Mouse (Mus musculus): ENCODE data around the gene Gm45337. TPM values are rescaled to one million over a fixed set of nuclear protein-coding genes. Genes with fewer than 3 reads are reported as not detected.
"Not testable (repeated sequence)": the region's sequence is repeated elsewhere in the genome, so short reads cannot be mapped to it uniquely, and the experiment has no call there.

Gene Gm45337
- polyA plus RNA-seq (2011; ENCODE audit: insufficient read depth, insufficient read length, low read depth, missing spikeins): not detected in 2 replicates

GRCm38 (mm10) chr7:142144507-142144906, at the start of gene Gm45337:
Gene Gm45337 (minus strand): TSS chr7:142144607.
- peaks cover 9% of the 10 kb centered on the region; the same call in 1 of the 2 replicates for H3K9me3 ChIP-seq (replicated peaks; ENCODE audit: control insufficient read depth, insufficient read depth, low read length, poor library complexity, severe bottlenecking)
- TF ChIP-seq CTCF (IDR thresholded peaks at IDR 0.05; ENCODE audit: low read depth, low read length): no peak
- TF ChIP-seq EP300 (IDR thresholded peaks at IDR 0.05; ENCODE audit: insufficient read depth, low read depth, low read length): no peak
- no peak for TF ChIP-seq POLR2A (IDR thresholded peaks at IDR 0.05; ENCODE audit: insufficient read depth, low read length)
- H3K4me3 ChIP-seq (ENCODE audit: low read depth, low read length): no peak within 1 kb of the TSS
- H3K4me1 ChIP-seq (ENCODE audit: control insufficient read depth, insufficient read depth, low read length): no peaks in the 10 kb centered on the region
- H3K27ac ChIP-seq (ENCODE audit: insufficient read depth, low read length): no peak within 1 kb of the TSS
- no peak within 1 kb of the TSS for H3K9ac ChIP-seq (ENCODE audit: low read depth, poor library complexity, severe bottlenecking)
- no peaks in the 10 kb centered on the region for H3K27me3 ChIP-seq (ENCODE audit: control insufficient read depth, insufficient read depth, low read length, poor library complexity, severe bottlenecking)
- no peaks in the 10 kb centered on the region for H3K36me3 ChIP-seq (ENCODE audit: control insufficient read depth, insufficient read depth, low read length, poor library complexity, severe bottlenecking)

DNA sequence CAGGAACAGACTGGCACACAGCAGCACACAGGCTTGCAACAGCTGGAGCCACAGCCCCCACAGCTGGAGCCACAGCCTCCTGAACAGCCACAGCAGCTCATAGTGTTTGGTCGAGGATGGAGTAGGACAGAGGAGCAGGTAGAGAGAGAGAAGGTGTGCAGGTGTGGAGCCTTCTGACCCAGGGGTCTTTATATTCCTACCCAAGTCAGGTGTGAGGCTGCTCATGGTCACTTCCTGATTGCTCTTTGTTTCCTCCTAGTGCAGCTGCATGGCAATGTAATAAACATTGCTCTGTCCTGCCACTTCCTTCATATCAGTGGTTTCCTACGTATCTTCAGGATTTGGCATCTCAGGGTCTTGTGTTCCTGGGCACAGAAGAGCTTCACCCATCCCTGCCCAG, 45.9 kb upstream of the Gm45337 start, which contains the start of gene Gm10153:
TSS of gene Gm10153 (minus strand) at position 101 of the 400 bp plus-strand sequence.
- Histone ChIP-seq H3K27ac (ENCODE audit: insufficient read depth, low read length) (no peak within 1 kb of the TSS), H3K27me3 (ENCODE audit: control insufficient read depth, insufficient read depth, low read length, poor library complexity, severe bottlenecking) (no peaks in the 10 kb centered on the region), H3K9ac (ENCODE audit: low read depth, poor library complexity, severe bottlenecking) (no peak within 1 kb of the TSS), H3K4me3 (ENCODE audit: low read depth, low read length) (no peak within 1 kb of the TSS), H3K9me3 (replicated peaks; ENCODE audit: control insufficient read depth, insufficient read depth, low read length, poor library complexity, severe bottlenecking) (peaks cover 16% of the 10 kb centered on the region), H3K36me3 (ENCODE audit: control insufficient read depth, insufficient read depth, low read length, poor library complexity, severe bottlenecking) (no peaks in the 10 kb centered on the region), H3K4me1 (ENCODE audit: control insufficient read depth, insufficient read depth, low read length) (no peaks in the 10 kb centered on the region)
- no peak for TF ChIP-seq POLR2A (IDR thresholded peaks at IDR 0.05; ENCODE audit: insufficient read depth, low read length)
- no peak for TF ChIP-seq CTCF (IDR thresholded peaks at IDR 0.05; ENCODE audit: low read depth, low read length)

- TF ChIP-seq EP300 (IDR thresholded peaks at IDR 0.05; ENCODE audit: insufficient read depth, low read depth, low read length) (no peak), CTCF (IDR thresholded peaks at IDR 0.05; ENCODE audit: low read depth, low read length) (no peak)
- H3K36me3 ChIP-seq (ENCODE audit: control insufficient read depth, insufficient read depth, low read length, poor library complexity, severe bottlenecking): no peaks in the 10 kb centered on the region
- no peak overlapping the region for H3K9ac ChIP-seq (ENCODE audit: low read depth, poor library complexity, severe bottlenecking)
- H3K27me3 ChIP-seq (ENCODE audit: control insufficient read depth, insufficient read depth, low read length, poor library complexity, severe bottlenecking): no peaks in the 10 kb centered on the region
- H3K4me3 ChIP-seq (ENCODE audit: low read depth, low read length): no peak overlapping the region
- H3K4me1 ChIP-seq (ENCODE audit: control insufficient read depth, insufficient read depth, low read length): no peaks in the 10 kb centered on the region
- H3K27ac ChIP-seq (ENCODE audit: insufficient read depth, low read length): no peak overlapping the region
- no peaks in the 10 kb centered on the region for H3K9me3 ChIP-seq (replicated peaks; ENCODE audit: control insufficient read depth, insufficient read depth, low read length, poor library complexity, severe bottlenecking)
Measured at GRCm38 (mm10) chr7:142188156-142188555, 43.7 kb upstream of the Gm45337 start.

DNA sequence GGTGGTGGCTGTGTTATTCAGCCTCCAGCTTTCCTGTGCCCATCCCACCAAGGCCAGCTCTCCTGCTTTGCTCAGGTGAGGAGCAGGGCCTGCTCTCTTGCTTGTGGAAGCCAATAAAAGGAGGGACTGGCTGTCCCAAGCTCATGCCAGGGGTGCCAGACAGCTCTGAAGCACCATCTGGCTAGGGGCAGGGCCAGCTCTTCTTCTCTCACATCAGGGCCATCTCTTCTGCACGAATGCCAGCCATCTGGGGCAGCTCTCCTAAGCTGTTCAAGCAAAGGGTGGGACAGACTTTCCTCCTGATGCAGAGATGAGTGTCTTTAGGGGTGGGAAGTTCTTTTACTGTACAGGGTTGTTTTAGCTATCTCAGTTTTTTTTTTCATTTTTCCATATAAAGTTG, 36.6 kb upstream of the Gm45337 start:
- Histone ChIP-seq H3K9me3 (replicated peaks; ENCODE audit: control insufficient read depth, insufficient read depth, low read length, poor library complexity, severe bottlenecking) (no peaks in the 10 kb centered on the region; the same call in 1 of the 2 replicates), H3K27me3 (ENCODE audit: control insufficient read depth, insufficient read depth, low read length, poor library complexity, severe bottlenecking) (no peaks in the 10 kb centered on the region), H3K4me1 (ENCODE audit: control insufficient read depth, insufficient read depth, low read length) (no peaks in the 10 kb centered on the region), H3K4me3 (ENCODE audit: low read depth, low read length) (no peak overlapping the region), H3K36me3 (ENCODE audit: control insufficient read depth, insufficient read depth, low read length, poor library complexity, severe bottlenecking) (no peaks in the 10 kb centered on the region), H3K27ac (ENCODE audit: insufficient read depth, low read length) (no peak overlapping the region), H3K9ac (ENCODE audit: low read depth, poor library complexity, severe bottlenecking) (no peak overlapping the region)
- TF ChIP-seq EP300 (IDR thresholded peaks at IDR 0.05; ENCODE audit: insufficient read depth, low read depth, low read length): no peak
- TF ChIP-seq POLR2A (IDR thresholded peaks at IDR 0.05; ENCODE audit: insufficient read depth, low read length): no peak
- no peak for TF ChIP-seq CTCF (IDR thresholded peaks at IDR 0.05; ENCODE audit: low read depth, low read length)

GRCm38 (mm10) chr7:142178685-142179084, 34.3 kb upstream of the Gm45337 start:
- Histone ChIP-seq H3K27me3 (ENCODE audit: control insufficient read depth, insufficient read depth, low read length, poor library complexity, severe bottlenecking) (no peaks in the 10 kb centered on the region), H3K4me3 (ENCODE audit: low read depth, low read length) (no peak overlapping the region), H3K9me3 (replicated peaks; ENCODE audit: control insufficient read depth, insufficient read depth, low read length, poor library complexity, severe bottlenecking) (no peaks in the 10 kb centered on the region; the same call in 1 of the 2 replicates), H3K27ac (ENCODE audit: insufficient read depth, low read length) (no peak overlapping the region), H3K4me1 (ENCODE audit: control insufficient read depth, insufficient read depth, low read length) (no peaks in the 10 kb centered on the region), H3K36me3 (ENCODE audit: control insufficient read depth, insufficient read depth, low read length, poor library complexity, severe bottlenecking) (no peaks in the 10 kb centered on the region), H3K9ac (ENCODE audit: low read depth, poor library complexity, severe bottlenecking) (no peak overlapping the region)
- TF ChIP-seq CTCF (IDR thresholded peaks at IDR 0.05; ENCODE audit: low read depth, low read length) (no peak), POLR2A (IDR thresholded peaks at IDR 0.05; ENCODE audit: insufficient read depth, low read length) (no peak), EP300 (IDR thresholded peaks at IDR 0.05; ENCODE audit: insufficient read depth, low read depth, low read length) (no peak)

- not testable (repeated sequence) for H3K27ac ChIP-seq (ENCODE audit: insufficient read depth, low read length); H3K4me3 ChIP-seq (ENCODE audit: low read depth, low read length); H3K9me3 ChIP-seq (replicated peaks; ENCODE audit: control insufficient read depth, insufficient read depth, low read length, poor library complexity, severe bottlenecking); H3K4me1 ChIP-seq (ENCODE audit: control insufficient read depth, insufficient read depth, low read length); H3K9ac ChIP-seq (ENCODE audit: low read depth, poor library complexity, severe bottlenecking); H3K36me3 ChIP-seq (ENCODE audit: control insufficient read depth, insufficient read depth, low read length, poor library complexity, severe bottlenecking); H3K27me3 ChIP-seq (ENCODE audit: control insufficient read depth, insufficient read depth, low read length, poor library complexity, severe bottlenecking)
Measured at GRCm38 (mm10) chr7:142175905-142176304, 31.5 kb upstream of the Gm45337 start, which contains the start of gene Krtap5-2. Gene Krtap5-2 (minus strand): TSS chr7:142176005.

Data from ES-Bruce4 (cell line).